Mouse (Mus musculus): ENCODE data around the gene Msi2.

Msi2 gene

DNA sequence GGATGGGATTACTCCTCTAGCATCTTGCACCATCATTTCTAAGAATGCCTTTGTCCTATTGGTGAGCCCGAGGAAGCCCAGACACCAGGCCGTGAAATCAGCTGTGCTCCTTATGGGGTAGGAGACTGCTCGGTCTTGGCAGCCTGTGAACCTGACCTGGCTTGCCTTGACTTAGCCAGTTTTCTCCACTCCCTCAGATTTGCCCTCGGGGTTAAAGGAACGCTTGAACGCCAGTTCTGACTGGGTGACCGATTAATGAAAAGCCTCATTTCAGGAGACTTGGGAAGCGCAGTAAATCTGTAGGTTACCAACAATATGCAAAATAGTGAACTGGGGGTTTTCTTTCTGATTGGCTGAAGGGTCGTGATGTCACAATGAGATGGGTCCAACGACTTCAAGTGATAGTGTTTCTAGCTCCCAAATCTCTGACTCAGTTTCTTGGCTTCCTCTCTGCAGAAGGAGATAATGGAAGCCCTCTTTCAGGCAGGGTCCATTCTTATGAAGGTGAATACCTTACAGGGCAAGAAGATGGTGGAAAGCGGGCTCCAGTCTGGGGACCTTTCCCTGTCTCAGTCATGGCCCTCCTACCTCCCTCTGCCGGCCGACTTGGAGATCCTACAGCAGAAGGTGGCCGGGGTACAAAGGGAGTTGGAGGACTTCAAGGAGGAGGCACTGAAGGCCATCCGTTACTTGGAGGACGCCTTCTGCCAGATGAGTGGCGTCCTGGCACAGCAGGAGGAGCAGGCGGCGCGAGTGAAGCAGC lies 424.5 kb downstream of the Msi2 start, which contains the start of gene Ccdc182:
TSS of gene Ccdc182 (plus strand) at position 428 of the 763 bp plus-strand sequence.
- no peak for DNase-seq

DNA sequence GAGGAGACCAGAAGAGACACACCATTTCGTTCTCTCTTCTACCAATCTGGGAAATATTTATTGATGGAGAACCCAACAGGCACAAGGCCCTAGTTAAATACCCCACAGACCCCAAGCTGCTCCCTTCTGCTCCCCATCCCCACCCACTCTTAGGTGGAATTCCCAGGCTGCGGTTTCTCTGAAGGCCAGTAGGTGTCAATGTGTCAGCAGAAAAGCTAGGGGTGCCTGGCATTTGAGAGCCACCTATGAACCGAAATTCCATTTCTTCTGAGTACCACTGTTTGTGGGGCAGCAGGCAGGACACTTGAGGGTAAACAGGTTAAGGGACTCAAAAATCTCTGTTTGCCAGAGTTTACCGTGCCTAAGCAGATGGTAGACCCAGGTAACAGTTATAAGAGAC lies 426.6 kb downstream of the Msi2 start:
- DNase-seq: no peak

DNA sequence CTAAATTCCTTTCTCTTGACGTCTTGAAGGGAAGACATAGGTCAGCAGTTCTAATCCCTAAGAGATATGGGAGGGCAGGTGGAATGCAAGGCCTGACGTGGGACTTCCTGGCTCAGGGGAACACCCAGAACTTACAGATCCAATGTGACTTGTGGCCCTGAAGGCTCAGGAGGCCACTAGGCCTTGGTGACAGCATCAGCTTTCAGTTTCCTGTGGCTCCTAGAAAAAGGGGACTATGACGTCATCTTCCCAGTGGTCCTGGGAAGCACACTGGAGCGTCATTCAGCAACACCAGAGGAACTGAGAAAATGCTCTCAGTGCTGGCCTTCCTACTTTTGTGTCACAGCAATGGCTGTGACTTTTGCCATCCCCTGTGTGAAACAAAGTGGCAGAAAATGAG lies 427.1 kb downstream of the Msi2 start:
- no peak for DNase-seq
